Mouse (Mus musculus): Measurements from ENCODE around the gene Rhbdf2. TPM values are rescaled to one million over a fixed set of nuclear protein-coding genes. Genes with fewer than 3 reads are reported as not detected.

The Rhbdf2 gene
- polyA plus RNA-seq, 1 experiment = 22.9 TPM

GRCm38 (mm10) chr11:116620559-116621253 lies 6.1 kb downstream of the Rhbdf2 start:
- H3K36me3 ChIP-seq (replicated peaks; ENCODE audit: low read length) = peaks cover 60% of the 10 kb centered on the region
- no peak for TF ChIP-seq GATA1 (IDR thresholded peaks at IDR 0.05; ENCODE audit: borderline replicate concordance, low read length)
- H3K27me3 ChIP-seq (replicated peaks) = no peaks in the 10 kb centered on the region
- peak overlapping the region; percentile 96 for H3K4me3 ChIP-seq (replicated peaks)
- H3K4me1 ChIP-seq = peaks cover 94% of the 10 kb centered on the region
- no peaks in the 10 kb centered on the region for H3K9me3 ChIP-seq

- peaks cover 62% of the 10 kb centered on the region for H3K36me3 ChIP-seq (replicated peaks; ENCODE audit: low read length)
Measured at GRCm38 (mm10) chr11:116620073-116620472, 6.7 kb downstream of the Rhbdf2 start.

GRCm38 (mm10) chr11:116619561-116619960 lies 7.3 kb downstream of the Rhbdf2 start:
- no peak for TF ChIP-seq FLI1 (IDR thresholded peaks at IDR 0.05; ENCODE audit: low read length)
- TF ChIP-seq GATA1 (IDR thresholded peaks at IDR 0.05; ENCODE audit: borderline replicate concordance, low read length) = no peak
- H3K9me3 ChIP-seq = no peaks in the 10 kb centered on the region
- H3K4me1 ChIP-seq = peaks cover 94% of the 10 kb centered on the region
- peaks cover 67% of the 10 kb centered on the region for H3K36me3 ChIP-seq (replicated peaks; ENCODE audit: low read length)
- no peaks in the 10 kb centered on the region for H3K27me3 ChIP-seq (replicated peaks)
- peak overlapping the region; percentile 96 for H3K4me3 ChIP-seq (replicated peaks)

More at GRCm38 (mm10) chr11:116620073-116620472, 6.7 kb downstream of the Rhbdf2 start:
- H3K4me1 ChIP-seq = peaks cover 94% of the 10 kb centered on the region
- TF ChIP-seq GATA1 (IDR thresholded peaks at IDR 0.05; ENCODE audit: borderline replicate concordance, low read length) = no peak
- no peak for TF ChIP-seq FLI1 (IDR thresholded peaks at IDR 0.05; ENCODE audit: low read length)
- H3K9me3 ChIP-seq = no peaks in the 10 kb centered on the region
- peak overlapping the region; percentile 96 for H3K4me3 ChIP-seq (replicated peaks)
- H3K27me3 ChIP-seq (replicated peaks) = no peaks in the 10 kb centered on the region

GRCm38 (mm10) chr11:116619156-116619555 lies 7.7 kb downstream of the Rhbdf2 start:
- H3K36me3 ChIP-seq (replicated peaks; ENCODE audit: low read length) = peaks cover 71% of the 10 kb centered on the region
- H3K4me3 ChIP-seq (replicated peaks) = peak overlapping the region; percentile 86
- peaks cover 94% of the 10 kb centered on the region for H3K4me1 ChIP-seq

GRCm38 (mm10) chr11:116618666-116619065 lies 8.2 kb downstream of the Rhbdf2 start:
- no peaks in the 10 kb centered on the region for H3K9me3 ChIP-seq
- TF ChIP-seq GATA1 (IDR thresholded peaks at IDR 0.05; ENCODE audit: borderline replicate concordance, low read length) (no peak), FLI1 (IDR thresholded peaks at IDR 0.05; ENCODE audit: low read length) (no peak)
- H3K4me1 ChIP-seq = peaks cover 99% of the 10 kb centered on the region
- H3K4me3 ChIP-seq (replicated peaks) = peak overlapping the region; percentile 86
- H3K36me3 ChIP-seq (replicated peaks; ENCODE audit: low read length) = peaks cover 76% of the 10 kb centered on the region
- H3K27me3 ChIP-seq (replicated peaks) = no peaks in the 10 kb centered on the region

More at GRCm38 (mm10) chr11:116619156-116619555, 7.7 kb downstream of the Rhbdf2 start:
- no peak for TF ChIP-seq GATA1 (IDR thresholded peaks at IDR 0.05; ENCODE audit: borderline replicate concordance, low read length)
- TF ChIP-seq FLI1 (IDR thresholded peaks at IDR 0.05; ENCODE audit: low read length) = no peak
- no peaks in the 10 kb centered on the region for H3K9me3 ChIP-seq
- no peaks in the 10 kb centered on the region for H3K27me3 ChIP-seq (replicated peaks)

- TF ChIP-seq GATA1 (IDR thresholded peaks at IDR 0.05; ENCODE audit: borderline replicate concordance, low read length) (no peak), FLI1 (IDR thresholded peaks at IDR 0.05; ENCODE audit: low read length) (no peak)
Measured at GRCm38 (mm10) chr11:116617641-116618040, 9.2 kb downstream of the Rhbdf2 start.

GRCm38 (mm10) chr11:116616438-116617118 lies 10.2 kb downstream of the Rhbdf2 start:
- H3K4me1 ChIP-seq = peaks cover 100% of the 10 kb centered on the region
- TF ChIP-seq FLI1 (IDR thresholded peaks at IDR 0.05; ENCODE audit: low read length) (no peak), GATA1 (IDR thresholded peaks at IDR 0.05; ENCODE audit: borderline replicate concordance, low read length) (no peak)
- peak overlapping the region; percentile 89 for H3K4me3 ChIP-seq (replicated peaks)
- H3K27me3 ChIP-seq (replicated peaks) = no peaks in the 10 kb centered on the region
- H3K9me3 ChIP-seq = no peaks in the 10 kb centered on the region
- H3K36me3 ChIP-seq (replicated peaks; ENCODE audit: low read length) = peaks cover 79% of the 10 kb centered on the region

More at GRCm38 (mm10) chr11:116617641-116618040, 9.2 kb downstream of the Rhbdf2 start:
- peak overlapping the region; percentile 86 for H3K4me3 ChIP-seq (replicated peaks)
- H3K27me3 ChIP-seq (replicated peaks) = no peaks in the 10 kb centered on the region
- H3K36me3 ChIP-seq (replicated peaks; ENCODE audit: low read length) = peaks cover 80% of the 10 kb centered on the region
- no peaks in the 10 kb centered on the region for H3K9me3 ChIP-seq
- H3K4me1 ChIP-seq = peaks cover 100% of the 10 kb centered on the region

- Histone ChIP-seq H3K36me3 (replicated peaks; ENCODE audit: low read length) (peaks cover 78% of the 10 kb centered on the region), H3K27me3 (replicated peaks) (no peaks in the 10 kb centered on the region), H3K4me1 (peaks cover 100% of the 10 kb centered on the region), H3K9me3 (no peaks in the 10 kb centered on the region), H3K4me3 (replicated peaks) (peak overlapping the region; percentile 89)
- TF ChIP-seq GATA1 (IDR thresholded peaks at IDR 0.05; ENCODE audit: borderline replicate concordance, low read length) = peak; percentile 74; the same call in 2 of the 3 replicates
- peak; percentile 78 for TF ChIP-seq FLI1 (IDR thresholded peaks at IDR 0.05; ENCODE audit: low read length)
Measured at GRCm38 (mm10) chr11:116615735-116616437, 10.9 kb downstream of the Rhbdf2 start.

GRCm38 (mm10) chr11:116613234-116613633 lies 13.6 kb downstream of the Rhbdf2 start:
- peaks cover 76% of the 10 kb centered on the region for H3K36me3 ChIP-seq (replicated peaks; ENCODE audit: low read length)
- H3K4me1 ChIP-seq = peaks cover 99% of the 10 kb centered on the region
- no peaks in the 10 kb centered on the region for H3K9me3 ChIP-seq
- TF ChIP-seq FLI1 (IDR thresholded peaks at IDR 0.05; ENCODE audit: low read length) (no peak), GATA1 (IDR thresholded peaks at IDR 0.05; ENCODE audit: borderline replicate concordance, low read length) (no peak)
- H3K4me3 ChIP-seq (replicated peaks) = peak overlapping the region; percentile 69
- H3K27me3 ChIP-seq (replicated peaks) = no peaks in the 10 kb centered on the region

All from megakaryocyte, embryonic 14.5 days (primary cell).